Mouse (Mus musculus): ENCODE data around the gene Sh3rf1.

DNA sequence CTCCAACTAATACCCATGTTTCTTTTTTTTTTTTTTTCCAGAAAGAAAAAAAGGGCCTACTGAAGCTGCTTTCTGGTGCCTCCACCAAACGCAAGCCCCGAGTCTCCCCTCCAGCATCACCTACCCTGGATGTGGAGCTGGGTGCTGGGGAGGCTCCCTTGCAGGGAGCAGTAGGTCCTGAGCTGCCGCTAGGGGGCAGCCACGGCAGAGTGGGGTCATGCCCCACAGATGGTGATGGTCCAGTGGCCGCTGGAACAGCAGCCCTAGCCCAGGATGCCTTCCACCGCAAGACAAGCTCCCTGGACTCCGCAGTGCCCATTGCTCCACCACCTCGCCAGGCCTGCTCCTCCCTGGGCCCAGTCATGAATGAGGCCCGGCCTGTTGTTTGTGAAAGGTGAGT, 160.9 kb downstream of the Sh3rf1 start:
- TF ChIP-seq POLR2A (IDR thresholded peaks at IDR 0.05; ENCODE audit: extremely low read depth, insufficient read depth, low read length) = no peak
- TF ChIP-seq CTCF (IDR thresholded peaks at IDR 0.05; ENCODE audit: extremely low read depth, insufficient read depth, low read length) = no peak

Measured in cortical plate, adult 2 months (tissue).